9 mouse cellular contexts compared by ENCODE assay signal in the genomic region with DNA sequence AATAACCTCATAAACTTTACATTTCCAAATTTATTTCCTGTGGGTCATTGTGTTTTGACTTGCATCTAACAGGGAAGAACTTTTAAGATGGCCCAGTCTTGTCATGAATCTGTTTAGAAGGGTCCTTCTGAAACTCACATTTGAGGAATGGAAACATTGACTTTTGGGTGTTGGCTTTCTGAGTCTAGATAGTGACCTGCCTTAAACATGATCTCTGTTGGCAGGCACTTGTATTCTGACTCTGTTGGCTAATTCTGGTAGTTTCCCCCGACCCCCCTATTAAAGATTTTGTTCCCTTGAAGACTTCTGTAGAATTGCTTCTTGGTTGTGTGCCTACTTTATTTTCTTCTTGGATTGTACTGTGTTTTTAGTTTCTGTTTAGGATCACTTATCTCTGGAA. TPM values are rescaled to one million over a fixed set of nuclear protein-coding genes. Genes with fewer than 3 reads are reported as not detected.
DNase-seq lines count a peak whose midpoint lies in the region; ATAC-seq and TF ChIP-seq lines count a peak whose summit lies in the region.
"Had no signal": no experiment of that assay in that cellular context is flagged by ENCODE, and none has a peak within 500 bp of the region (broad histone marks: within the 10 kb centered on the region; RNA-seq: fewer than 3 reads in every experiment).

No protein-coding gene starts in this region.

- TF ChIP-seq CTCF in CH12.LX (conservative IDR thresholded peaks at IDR 0.05 in 1 of 2, IDR thresholded peaks at IDR 0.05 in 1 of 2; ENCODE audit: low read depth in 2 of 2, low read length in 2 of 2), result no peak
- no peak for TF ChIP-seq CTCF in liver, postnatal 0 days (IDR thresholded peaks at IDR 0.05; ENCODE audit: low read depth)

- H3K9me3 ChIP-seq in embryonic facial prominence, embryonic 12.5 days, result no peaks in the 10 kb centered on the region
- no peaks in the 10 kb centered on the region for H3K9me3 ChIP-seq in embryonic facial prominence, embryonic 10.5 days
- H3K9me3 ChIP-seq in intestine, embryonic 15.5 days, result no peaks in the 10 kb centered on the region
- no peaks in the 10 kb centered on the region for H3K9me3 ChIP-seq in intestine, embryonic 16.5 days (ENCODE audit: control insufficient read depth, low read length)
- H3K9me3 ChIP-seq in CH12.LX (replicated peaks; ENCODE audit: low read length), result no peaks in the 10 kb centered on the region
- no peaks in the 10 kb centered on the region for H3K9me3 ChIP-seq in liver, postnatal 0 days (ENCODE audit: low read length)

- no peaks in the 10 kb centered on the region for H3K27me3 ChIP-seq in embryonic facial prominence, embryonic 12.5 days
- peaks cover 9% of the 10 kb centered on the region for H3K27me3 ChIP-seq in embryonic facial prominence, embryonic 10.5 days (replicated peaks; ENCODE audit: low read depth, poor library complexity, severe bottlenecking)
- H3K27me3 ChIP-seq in intestine, embryonic 15.5 days (replicated peaks), result no peaks in the 10 kb centered on the region
- H3K27me3 ChIP-seq in intestine, embryonic 16.5 days (replicated peaks; ENCODE audit: control insufficient read depth, insufficient read depth, low read length), result no peaks in the 10 kb centered on the region
- no peaks in the 10 kb centered on the region for H3K27me3 ChIP-seq in CH12.LX (replicated peaks)
- H3K27me3 ChIP-seq in liver, postnatal 0 days (ENCODE audit: insufficient read depth, low read length), result no peaks in the 10 kb centered on the region

- no peak for DNase-seq in embryonic facial prominence, embryonic 10.5 days (ENCODE audit: low spot score)
- peak; percentile 56 for DNase-seq in CH12.LX (ENCODE audit: extremely low read depth)
- DNase-seq in liver, postnatal 0 days, result no peak
- DNase-seq in thymus, postnatal 4 days, result no peak
- no peak for DNase-seq in adrenal gland, postnatal 4 days (ENCODE audit: low spot score in 2 of 2)
- DNase-seq: kidney, adult 8-10 months had no signal

- no peak overlapping the region for H3K9ac ChIP-seq in embryonic facial prominence, embryonic 12.5 days
- no peak overlapping the region for H3K9ac ChIP-seq in intestine, embryonic 15.5 days
- H3K9ac ChIP-seq in intestine, embryonic 16.5 days (ENCODE audit: low read depth, low read length), result no peak overlapping the region
- H3K9ac ChIP-seq in CH12.LX (ENCODE audit: insufficient read depth, low read depth), result peak overlapping the region; percentile 78
- no peak overlapping the region for H3K9ac ChIP-seq in liver, postnatal 0 days (replicated peaks)

- TF ChIP-seq EP300 in CH12.LX (IDR thresholded peaks at IDR 0.05; ENCODE audit: low read length), result peak; percentile 76
- no peak for TF ChIP-seq EP300 in liver, postnatal 0 days (IDR thresholded peaks at IDR 0.05; ENCODE audit: low read depth)

- TF ChIP-seq POLR2A in CH12.LX (IDR thresholded peaks at IDR 0.05; ENCODE audit: low read depth, low read length), result no peak

- peaks cover 43% of the 10 kb centered on the region for H3K79me2 ChIP-seq in CH12.LX (replicated peaks; ENCODE audit: control insufficient read depth, extremely low read depth, insufficient read depth, poor library complexity, severe bottlenecking)

- H3K4me1 ChIP-seq in embryonic facial prominence, embryonic 12.5 days, result peaks cover 13% of the 10 kb centered on the region; the same call in 1 of the 2 replicates
- peaks cover 8% of the 10 kb centered on the region for H3K4me1 ChIP-seq in embryonic facial prominence, embryonic 10.5 days
- H3K4me1 ChIP-seq in intestine, embryonic 15.5 days (replicated peaks), result 0 out of 2 replicates have a peak, but pooled peaks cover 11% of the 10 kb centered on the region
- H3K4me1 ChIP-seq in intestine, embryonic 16.5 days (ENCODE audit: control insufficient read depth, insufficient read depth, low read length), result peaks cover 8% of the 10 kb centered on the region
- peaks cover 8 to 40% of the 10 kb centered on the region in 2 experiments for H3K4me1 ChIP-seq in CH12.LX (ENCODE audit: control insufficient read depth in 1 of 2, insufficient read depth in 2 of 2)
- peaks cover 26% of the 10 kb centered on the region for H3K4me1 ChIP-seq in liver, postnatal 0 days (ENCODE audit: insufficient read depth)

- in situ Hi-C loops in CH12.LX (cut with MboI; ENCODE audit: low pct_ligation_motif_present, low pct_unique_long_range_greater_than_20kb, low sequenced_read_pairs), result no loop called here

- no peaks in the 10 kb centered on the region for H3K36me3 ChIP-seq in embryonic facial prominence, embryonic 12.5 days
- H3K36me3 ChIP-seq in embryonic facial prominence, embryonic 10.5 days (replicated peaks), result 0 out of 2 replicates have a peak, but pooled peaks cover 3% of the 10 kb centered on the region
- H3K36me3 ChIP-seq in intestine, embryonic 15.5 days, result no peaks in the 10 kb centered on the region
- no peaks in the 10 kb centered on the region for H3K36me3 ChIP-seq in intestine, embryonic 16.5 days (ENCODE audit: control insufficient read depth, insufficient read depth, low read length)
- H3K36me3 ChIP-seq in CH12.LX (replicated peaks in 1 of 2; ENCODE audit: control insufficient read depth in 1 of 2, insufficient read depth in 1 of 2, low read length in 1 of 2), result peaks cover 0 to 8% of the 10 kb centered on the region in 2 experiments
- no peaks in the 10 kb centered on the region for H3K36me3 ChIP-seq in liver, postnatal 0 days (replicated peaks; ENCODE audit: insufficient read depth, low read length)

- no peak overlapping the region for H3K27ac ChIP-seq in embryonic facial prominence, embryonic 12.5 days
- no peak overlapping the region for H3K27ac ChIP-seq in embryonic facial prominence, embryonic 10.5 days (replicated peaks)
- no peak overlapping the region for H3K27ac ChIP-seq in intestine, embryonic 15.5 days
- no peak overlapping the region for H3K27ac ChIP-seq in intestine, embryonic 16.5 days (ENCODE audit: low read length)
- H3K27ac ChIP-seq in CH12.LX (ENCODE audit: insufficient read depth, low read depth), result peak overlapping the region; percentile 80
- no peak overlapping the region for H3K27ac ChIP-seq in liver, postnatal 0 days (ENCODE audit: low read depth)

- H3K4me3 ChIP-seq in embryonic facial prominence, embryonic 12.5 days, result no peak overlapping the region
- no peak overlapping the region for H3K4me3 ChIP-seq in embryonic facial prominence, embryonic 10.5 days
- no peak overlapping the region for H3K4me3 ChIP-seq in intestine, embryonic 15.5 days (replicated peaks)
- H3K4me3 ChIP-seq in intestine, embryonic 16.5 days (ENCODE audit: low read length), result no peak overlapping the region
- peak overlapping the region; percentile 48 to 92 (median 79) for H3K4me3 ChIP-seq in CH12.LX (replicated peaks in 1 of 3; ENCODE audit: low read depth in 2 of 3, low read length in 2 of 3, poor library complexity in 1 of 3)
- H3K4me3 ChIP-seq in liver, postnatal 0 days (ENCODE audit: low read depth, low read length), result peak overlapping the region; percentile 89

- dilution Hi-C loops in CH12.LX (cut with MboI; ENCODE audit: extremely low pct_ligation_motif_present, extremely low pct_unique_long_range_greater_than_20kb, low sequenced_read_pairs), result no loop called here

- H3K4me2 ChIP-seq in embryonic facial prominence, embryonic 12.5 days (replicated peaks), result peak overlapping the region; percentile 68; the same call in 1 of the 2 replicates
- peak overlapping the region; percentile 87; the same call in 1 of the 2 replicates for H3K4me2 ChIP-seq in intestine, embryonic 15.5 days (replicated peaks)
- no peak overlapping the region for H3K4me2 ChIP-seq in intestine, embryonic 16.5 days (ENCODE audit: low read depth, low read length)
- H3K4me2 ChIP-seq in CH12.LX (ENCODE audit: insufficient read depth, low read depth, poor library complexity, severe bottlenecking), result peak overlapping the region; percentile 98
- H3K4me2 ChIP-seq in liver, postnatal 0 days (ENCODE audit: low read depth, low read length), result peak overlapping the region; percentile 90

- WGBS in embryonic facial prominence, embryonic 12.5 days, result 89% methylated on average over 1 of the region's 1 CpGs
- WGBS in embryonic facial prominence, embryonic 10.5 days, result 94% methylated on average over 1 of the region's 1 CpGs
- 76% methylated on average over 1 of the region's 1 CpGs for WGBS in intestine, embryonic 15.5 days
- WGBS in intestine, embryonic 16.5 days, result 89% methylated on average over 1 of the region's 1 CpGs
- WGBS in liver, postnatal 0 days (ENCODE audit: insufficient replicate concordance), result 57% methylated on average over 1 of the region's 1 CpGs

- ATAC-seq in embryonic facial prominence, embryonic 12.5 days (ENCODE audit: insufficient number of reproducible peaks, insufficient read depth, low FRiP score, low TSS enrichment), result no peak
- ATAC-seq in intestine, embryonic 15.5 days, result no peak
- no peak for ATAC-seq in intestine, embryonic 16.5 days
- no peak for ATAC-seq in liver, postnatal 0 days

- no peak for TF ChIP-seq RAD21 in CH12.LX (IDR thresholded peaks at IDR 0.05; ENCODE audit: low read depth, low read length)

TF ChIP-seq in CH12.LX, 34 proteins besides CTCF, POLR2A, EP300 and RAD21 (continues in another document):
- no peak for TF ChIP-seq SIN3A (IDR thresholded peaks at IDR 0.05; ENCODE audit: low read length)
- TF ChIP-seq CHD2 (IDR thresholded peaks at IDR 0.05; ENCODE audit: low read length), result no peak

RNA-seq across cellular contexts. Expression of a gene that starts 1.9 kb away (rescaled TPM):
- polyA plus RNA-seq in embryonic facial prominence, embryonic 12.5 days (2016; fragmentation: Nextera tagmentation; extraction: Ambion mirVana), result 45.9 and 51.1 TPM in 2 replicates
- 40.4 and 41.8 TPM in 2 replicates for polyA plus RNA-seq in embryonic facial prominence, embryonic 10.5 days (2016; fragmentation: Nextera tagmentation; extraction: Ambion mirVana)
- polyA plus RNA-seq in intestine, embryonic 15.5 days (2015; fragmentation: Nextera tagmentation; extraction: Ambion mirVana), result 30.4 and 35.1 TPM in 2 replicates
- polyA plus RNA-seq in intestine, embryonic 16.5 days (2015; fragmentation: Nextera tagmentation; extraction: Ambion mirVana), result 26.4 and 27.9 TPM in 2 replicates
- total RNA-seq in CH12.LX (2012; rRNA removed) (23.4 and 24.8 TPM in 2 replicates), CH12.LX (2014; rRNA removed) (39.6 and 41.5 TPM in 2 replicates)
- 54.5 and 60.4 TPM in 2 replicates for polyA plus RNA-seq in CH12.LX (2012; ENCODE audit: insufficient read length, low read depth)
- 20.0 and 21.2 TPM in 2 replicates for polyA plus RNA-seq in liver, postnatal 0 days (2015; fragmentation: Nextera tagmentation; extraction: Ambion mirVana)
- 10 to 100 TPM; 71.2 to 79.8 TPM for total RNA-seq in adrenal gland, postnatal 4 days (2021)

RNA-seq across cellular contexts. Expression of a gene that starts 47.7 kb away (rescaled TPM):
- polyA plus RNA-seq in embryonic facial prominence, embryonic 12.5 days (2016; fragmentation: Nextera tagmentation; extraction: Ambion mirVana), result 0.28 and 0.47 TPM in 2 replicates
- 0.10 and 0.19 TPM in 2 replicates for polyA plus RNA-seq in embryonic facial prominence, embryonic 10.5 days (2016; fragmentation: Nextera tagmentation; extraction: Ambion mirVana)
- 0.13 and 0.15 TPM in 2 replicates for polyA plus RNA-seq in intestine, embryonic 15.5 days (2015; fragmentation: Nextera tagmentation; extraction: Ambion mirVana)
- polyA plus RNA-seq in intestine, embryonic 16.5 days (2015; fragmentation: Nextera tagmentation; extraction: Ambion mirVana), result 0.16 TPM in 1 of 2 replicates, not detected in the other
- total RNA-seq in CH12.LX (2012; rRNA removed) (not detected in 2 replicates), CH12.LX (2014; rRNA removed) (not detected in 2 replicates)
- polyA plus RNA-seq in CH12.LX (2012; ENCODE audit: insufficient read length, low read depth), result not detected in 2 replicates
- not detected in 2 replicates for polyA plus RNA-seq in liver, postnatal 0 days (2015; fragmentation: Nextera tagmentation; extraction: Ambion mirVana)
- under 1 TPM; 0.62 to 0.76 TPM for total RNA-seq in adrenal gland, postnatal 4 days (2021)

Comparison
In these comparisons a context has a peak if more than half of its experiments do, and no peak if none do; other contexts are left out.
1. H3K4me3 ChIP-seq: peak in CH12.LX (3 of 3) and liver, postnatal 0 days (single experiment); none in embryonic facial prominence, embryonic 12.5 days (single experiment), embryonic facial prominence, embryonic 10.5 days (single experiment), intestine, embryonic 15.5 days (single experiment) and intestine, embryonic 16.5 days (single experiment).